Mouse (Mus musculus): ENCODE data around the gene Brd7.

The Brd7 gene

GRCm38 (mm10) chr8:88285469-88286356 is 76.3 kb downstream of the Brd7 start:
- in situ Hi-C loops (cut with MseI, MboI) = no loop called here

- in situ Hi-C loops (cut with MseI, MboI) = no loop called here
Measured at GRCm38 (mm10) chr8:88284738-88285137, 77.3 kb downstream of the Brd7 start.

DNA sequence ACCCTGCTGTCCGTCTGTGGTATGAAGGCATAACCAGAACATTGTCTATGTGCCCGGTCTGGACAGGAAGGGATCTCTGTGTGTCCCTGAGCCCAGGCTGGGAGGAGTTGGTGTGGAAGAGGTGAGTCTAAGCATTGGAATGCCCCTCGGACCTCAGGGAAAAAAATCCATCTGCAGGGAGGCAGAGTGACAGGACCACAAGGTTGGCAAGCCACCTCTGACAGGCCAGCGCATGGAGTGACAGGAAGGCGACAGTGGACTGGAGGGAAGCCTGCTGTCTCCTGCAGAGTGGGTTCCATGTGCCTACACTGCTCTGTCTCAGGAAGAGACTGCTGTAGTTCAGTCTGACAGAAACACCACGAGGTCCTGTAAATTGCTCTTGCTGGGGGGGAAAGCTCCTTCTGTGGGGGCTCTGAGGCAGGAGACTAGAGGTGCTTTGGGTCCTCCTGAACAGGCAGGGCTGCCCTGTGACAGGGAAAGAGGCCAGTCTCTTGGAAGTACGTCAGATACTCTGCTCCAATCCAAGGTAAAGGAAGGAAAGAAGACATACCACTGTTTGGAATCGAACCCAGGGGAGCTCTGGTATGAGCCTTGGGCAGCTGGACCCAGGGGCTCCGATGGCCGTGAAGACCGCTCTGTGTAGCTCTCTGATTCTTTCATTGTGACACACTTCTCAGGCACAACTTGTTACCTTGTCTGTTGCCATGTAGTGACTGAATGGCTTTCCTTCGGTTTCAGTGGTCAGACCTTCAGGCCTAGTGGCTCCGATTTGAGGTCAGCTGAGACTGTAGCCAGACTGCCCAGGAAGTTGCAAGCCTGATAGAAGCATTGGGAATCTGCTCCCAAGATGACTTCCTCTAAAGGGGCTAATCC is 78.5 kb downstream of the Brd7 start:
- in situ Hi-C loops (cut with MseI, MboI) = no loop called here

DNA sequence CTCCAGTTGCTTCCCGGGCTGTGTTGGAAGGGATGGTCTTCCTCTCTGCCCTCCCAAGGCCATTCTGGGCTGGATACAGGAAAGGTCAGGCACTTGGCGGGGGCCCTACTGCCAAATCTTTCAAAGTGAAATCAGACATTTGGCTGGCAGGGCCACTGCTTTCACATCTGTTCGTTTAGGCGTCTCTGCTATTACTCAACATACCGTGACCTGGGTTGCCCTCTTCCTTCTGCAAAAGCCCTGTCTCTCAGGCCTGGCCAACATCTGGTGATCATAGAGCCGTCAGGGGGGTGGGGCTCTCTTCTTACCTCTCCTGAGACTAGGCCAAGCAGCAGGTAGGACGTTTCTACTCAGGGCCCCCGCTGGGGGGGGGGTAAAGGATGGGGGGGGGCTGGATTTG is 79.3 kb downstream of the Brd7 start:
- in situ Hi-C loops (cut with MseI, MboI) = no loop called here

Measured in mouse trophoblast stem cell (cell line).